Mouse (Mus musculus) right cerebral cortex, adult 2 months (tissue): ENCODE measurements around the gene Wipf1.

Source experiments
- DNase-seq, 2 experiments: peaks; one replicate each; pipeline ENCODE4 v3.0.0; 2021 to 2022; ENCODE audit warnings: low spot score in 2 of 2

Gene Wipf1

GRCm38 (mm10) chr2:73435847-73436246, 93.7 kb downstream of the Wipf1 start:
- DNase-seq = no peak

DNA sequence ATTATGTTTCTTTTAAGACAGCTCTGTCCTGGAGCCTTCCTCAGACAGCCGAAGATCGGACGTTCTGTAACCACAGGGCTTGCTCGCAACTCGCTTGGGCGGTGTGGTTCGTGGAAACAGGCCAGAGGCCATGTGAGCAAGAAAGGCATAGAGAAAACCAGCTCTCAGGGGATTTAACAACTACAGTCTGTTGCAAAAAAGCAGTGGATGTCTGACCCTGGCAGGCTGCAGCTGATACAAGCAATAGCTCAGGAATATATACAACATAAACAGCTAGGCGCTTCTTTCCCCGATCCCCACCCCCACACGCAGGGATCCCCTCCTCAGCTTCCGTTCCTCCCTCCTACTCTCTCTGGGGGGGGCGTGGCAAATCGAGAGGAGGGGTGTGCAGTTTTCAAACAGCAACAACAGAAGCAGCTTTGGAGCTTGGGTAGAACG, 97.6 kb downstream of the Wipf1 start:
- DNase-seq = no peak

DNA sequence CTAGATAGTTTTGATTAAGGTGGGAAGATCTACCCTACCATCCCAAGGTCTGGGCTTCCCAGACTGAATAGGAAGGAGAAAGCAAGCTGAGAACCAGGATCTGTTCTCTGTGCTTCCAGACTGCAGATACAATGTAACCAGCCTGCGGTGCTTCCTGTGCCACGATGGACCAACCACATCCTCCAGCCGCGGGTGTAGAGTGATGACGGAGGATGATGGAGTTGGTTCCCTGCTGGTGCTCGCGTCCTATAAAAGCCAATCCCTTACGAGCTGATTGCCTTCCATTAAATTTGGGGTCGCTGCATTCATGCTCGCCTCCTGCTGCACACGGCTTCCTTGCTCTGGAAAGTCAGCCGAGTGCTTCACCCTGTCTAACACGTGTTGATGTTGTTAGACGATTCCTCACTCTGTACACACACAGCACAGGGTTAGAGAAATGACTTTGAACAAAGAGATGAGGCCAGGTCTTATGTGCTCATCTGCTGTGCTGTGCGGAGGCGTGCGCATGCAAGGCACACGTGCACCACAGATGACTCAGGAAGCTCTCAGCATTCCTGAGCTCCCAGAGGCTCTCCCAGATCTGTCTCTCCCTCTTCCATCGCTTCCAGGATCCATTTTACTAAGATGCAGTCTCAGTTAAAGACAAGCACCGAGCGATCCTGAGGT, 100.6 kb downstream of the Wipf1 start:
- DNase-seq = peak; percentile 56 to 65

GRCm38 (mm10) chr2:73427293-73427692, 102.2 kb downstream of the Wipf1 start:
- DNase-seq = no peak

DNA sequence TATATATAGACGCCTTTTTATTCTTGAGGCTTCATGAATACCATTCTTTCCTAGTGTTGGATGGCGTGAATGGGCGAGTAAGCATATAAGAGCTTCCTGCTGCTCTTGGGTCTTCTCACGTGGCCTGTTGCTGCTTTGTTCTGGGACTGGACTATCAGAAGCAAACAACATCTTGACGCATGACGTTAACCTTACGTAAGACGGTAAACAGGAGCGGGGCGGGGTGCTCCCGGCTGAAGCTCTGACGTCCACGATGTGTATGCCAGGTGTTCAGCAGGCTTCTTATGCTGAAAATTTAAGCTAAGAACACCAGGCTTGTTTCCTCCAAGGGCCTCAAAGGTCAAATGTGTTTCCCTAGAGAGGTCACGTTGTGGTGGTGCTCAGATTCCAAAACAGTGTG, 103.7 kb downstream of the Wipf1 start:
- no peak for DNase-seq

GRCm38 (mm10) chr2:73419730-73420129, 109.8 kb downstream of the Wipf1 start:
- DNase-seq = no peak

GRCm38 (mm10) chr2:73419285-73419684, 110.2 kb downstream of the Wipf1 start:
- DNase-seq = no peak

DNA sequence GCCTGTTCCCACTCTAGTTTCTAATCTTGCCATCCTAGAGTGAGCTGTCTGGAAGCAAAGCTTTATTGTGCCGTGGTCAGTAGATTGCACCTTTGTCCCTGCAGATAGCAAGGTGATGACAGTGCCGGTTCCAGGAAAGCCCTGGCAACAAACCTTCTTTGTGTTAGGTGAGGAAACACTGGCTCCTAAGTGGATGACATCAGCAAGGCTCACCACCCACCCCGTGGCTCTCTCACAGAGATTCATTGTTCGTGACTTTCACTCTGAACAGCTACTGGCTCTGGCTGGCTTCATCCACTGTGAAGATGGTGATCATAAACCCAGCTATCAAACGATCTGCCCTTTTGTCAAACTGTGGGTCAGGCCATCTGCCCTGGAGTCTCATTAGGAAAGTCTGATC, 113.6 kb downstream of the Wipf1 start:
- no peak for DNase-seq

DNA sequence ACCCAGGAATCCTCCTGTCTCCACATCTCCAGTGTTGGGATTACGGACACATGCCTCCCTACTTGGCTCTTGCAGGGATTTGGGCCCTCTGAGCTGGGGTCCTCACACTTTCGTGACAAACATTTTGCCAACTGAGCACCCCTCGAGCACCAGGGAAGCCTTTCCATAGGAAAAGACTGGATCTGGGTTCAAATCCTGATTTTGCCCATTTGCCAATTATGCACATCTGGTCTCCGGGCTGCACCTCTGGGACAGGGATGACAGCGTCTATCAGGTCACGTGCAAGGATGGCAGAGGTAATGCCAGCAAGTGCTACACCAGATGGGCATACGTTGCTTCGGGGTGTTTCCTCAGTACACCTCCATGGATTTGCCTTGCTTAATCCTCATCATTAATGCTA, 119.5 kb downstream of the Wipf1 start:
- no peak for DNase-seq

- DNase-seq = no peak
Observed at GRCm38 (mm10) chr2:73407662-73408061, 121.9 kb downstream of the Wipf1 start.

DNA sequence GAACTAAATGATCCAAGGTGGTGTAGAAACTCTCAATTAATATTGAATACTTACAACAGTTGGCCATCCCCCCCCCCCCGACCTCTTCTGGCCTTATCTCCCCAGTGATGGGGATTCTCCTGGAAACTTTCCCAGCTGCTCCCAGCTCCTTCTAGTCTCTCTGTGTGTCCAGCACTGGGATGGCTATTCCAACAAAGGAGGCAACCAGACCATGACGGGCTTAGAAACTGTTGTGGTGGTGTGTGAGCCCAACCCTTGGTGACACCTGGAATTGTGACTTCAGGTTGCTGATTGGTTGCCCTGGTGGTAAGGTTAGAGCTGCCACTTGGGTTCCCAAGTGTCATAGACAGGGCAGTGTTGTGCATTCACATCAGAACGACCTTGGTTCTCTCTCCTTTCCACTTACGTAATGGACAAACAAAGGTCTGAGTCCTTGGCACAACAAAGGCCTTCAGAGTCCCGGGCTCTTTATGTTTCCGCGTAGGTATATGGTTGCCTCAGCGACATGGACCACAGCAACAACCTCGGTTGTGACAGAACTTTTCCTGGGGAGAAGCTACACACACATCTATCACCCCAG, 123.1 kb downstream of the Wipf1 start:
- no peak for DNase-seq

DNA sequence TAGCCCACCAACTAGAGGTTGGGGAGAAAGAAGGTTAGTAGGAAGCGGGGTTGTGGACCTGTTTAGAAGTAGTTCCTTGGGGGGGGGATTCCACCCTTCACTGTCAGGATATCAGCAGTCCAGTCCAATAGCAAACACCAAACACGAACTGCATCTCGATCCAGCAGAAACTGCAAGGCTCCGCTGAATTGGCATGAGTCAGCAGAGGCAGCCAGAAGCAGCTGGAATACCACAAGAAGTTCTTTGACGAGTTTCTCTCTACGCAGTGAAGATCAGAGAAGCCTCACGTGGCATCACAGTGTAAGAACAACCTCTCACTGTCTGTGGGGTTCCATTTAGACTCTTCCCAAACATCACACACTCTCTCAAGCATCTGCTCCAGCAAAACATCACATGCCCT, 124.6 kb downstream of the Wipf1 start:
- no peak for DNase-seq

- DNase-seq = no peak
Observed at GRCm38 (mm10) chr2:73404442-73404841, 125.1 kb downstream of the Wipf1 start.

DNA sequence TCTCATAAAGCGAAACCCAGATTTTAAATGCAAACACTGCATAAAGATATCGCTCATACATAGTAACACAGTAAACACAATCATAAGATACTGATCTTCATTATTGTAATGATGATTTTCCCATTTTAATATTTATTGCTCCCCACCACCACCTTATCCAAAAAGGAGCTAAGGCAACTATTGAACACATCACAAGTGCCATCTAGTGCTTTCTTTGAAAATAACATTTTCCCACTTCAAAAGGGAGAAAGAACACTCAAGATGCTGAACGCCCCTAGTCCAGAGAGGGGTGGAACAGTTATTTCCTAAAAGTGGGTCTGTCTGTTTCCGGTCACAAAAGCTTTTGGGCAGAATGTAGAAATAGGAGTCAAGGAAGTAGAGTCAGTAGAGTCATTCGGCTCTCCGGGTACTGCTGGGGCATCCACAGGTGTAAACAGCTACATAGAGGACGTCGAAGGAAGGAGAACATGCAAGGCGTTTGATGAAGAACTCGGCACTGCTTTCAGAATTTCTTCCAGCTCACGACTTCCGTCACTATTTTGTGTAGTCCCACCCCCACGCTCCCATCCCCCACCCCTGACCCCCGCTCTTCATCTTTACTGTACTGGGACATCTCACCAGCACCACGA, 126.0 kb downstream of the Wipf1 start:
- no peak for DNase-seq

GRCm38 (mm10) chr2:73401689-73402088, 127.8 kb downstream of the Wipf1 start:
- no peak for DNase-seq

DNA sequence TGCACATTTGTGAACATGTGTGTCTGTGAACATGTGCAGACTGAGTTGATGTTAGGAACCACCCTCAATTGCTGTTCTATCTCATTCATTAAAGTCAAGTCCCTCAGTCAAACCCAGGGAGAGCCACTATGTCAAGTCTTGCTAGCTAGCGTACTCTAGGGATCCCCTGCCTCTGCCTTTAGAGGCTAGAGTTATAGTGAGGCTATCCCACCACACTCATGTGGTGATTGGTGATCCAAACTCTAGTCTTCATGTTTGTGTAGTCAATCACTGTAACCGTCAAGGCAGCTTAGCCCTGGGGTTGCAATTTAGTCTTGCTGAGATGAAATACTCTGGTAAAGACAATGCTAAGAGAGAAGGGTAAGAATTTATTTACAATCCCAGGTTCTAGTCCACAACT, 132.1 kb downstream of the Wipf1 start:
- no peak for DNase-seq

GRCm38 (mm10) chr2:73396828-73397325, 132.7 kb downstream of the Wipf1 start:
- DNase-seq = no peak

DNA sequence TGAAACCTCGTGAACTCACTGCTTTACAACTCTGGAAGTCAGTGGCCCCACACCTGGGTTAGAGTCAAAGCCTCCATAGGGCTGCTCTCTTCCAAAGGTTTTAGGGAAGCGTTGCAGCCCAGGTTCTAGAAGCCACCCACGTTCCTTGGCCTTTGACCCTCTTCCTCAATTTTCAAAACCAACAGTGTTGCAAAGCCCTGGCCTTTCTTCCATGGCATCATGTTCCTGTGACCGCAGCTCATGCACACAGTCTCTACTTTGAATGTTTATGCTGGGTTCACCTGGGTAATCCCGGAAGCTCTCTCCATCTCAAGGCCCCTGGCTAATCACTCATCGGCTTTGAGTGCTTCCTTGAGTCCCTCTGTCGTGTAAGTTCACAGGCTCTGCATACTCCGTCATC, 134.0 kb downstream of the Wipf1 start:
- DNase-seq = no peak

DNA sequence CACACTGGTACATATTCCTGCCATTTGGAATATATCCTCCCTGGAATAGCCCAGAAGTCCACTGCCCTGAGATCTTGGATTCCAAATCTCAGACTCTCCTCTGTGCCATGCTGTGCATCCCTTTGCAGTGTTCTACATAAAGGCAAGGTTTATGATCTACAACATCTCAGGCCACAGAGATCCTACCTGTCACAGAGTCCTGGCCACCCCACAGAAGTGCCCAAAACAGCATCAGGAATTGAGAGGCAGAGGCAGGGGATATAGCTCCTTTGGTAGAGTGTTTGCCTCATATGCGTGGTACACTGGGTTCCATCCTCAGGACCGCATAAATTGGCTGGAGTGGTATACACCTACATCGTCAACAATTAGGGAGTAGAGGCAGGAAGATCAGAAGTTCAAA, 135.1 kb downstream of the Wipf1 start:
- no peak for DNase-seq

GRCm38 (mm10) chr2:73392772-73393171, 136.8 kb downstream of the Wipf1 start:
- no peak for DNase-seq

- no peak for DNase-seq
Observed at GRCm38 (mm10) chr2:73389951-73390350, 139.6 kb downstream of the Wipf1 start.

DNA sequence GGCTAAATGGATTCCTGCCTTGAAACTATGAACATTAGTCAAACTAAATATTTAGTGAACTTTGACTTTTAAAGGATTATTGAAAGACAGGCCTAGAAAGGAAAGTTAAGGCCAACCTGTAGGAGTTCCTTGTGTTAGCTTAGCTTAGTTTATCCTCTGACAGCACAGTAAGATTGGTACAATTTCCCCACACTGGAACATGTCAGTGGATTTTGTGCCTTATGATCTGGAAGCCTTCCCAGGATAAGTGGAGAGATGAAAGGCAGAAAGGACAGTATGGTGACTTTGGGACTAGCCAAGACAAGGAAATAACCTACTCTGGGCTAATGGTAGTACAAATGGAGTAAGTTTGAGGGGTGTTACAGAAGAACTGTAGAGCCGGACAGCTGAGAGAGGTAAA, 141.7 kb downstream of the Wipf1 start:
- no peak for DNase-seq

DNA sequence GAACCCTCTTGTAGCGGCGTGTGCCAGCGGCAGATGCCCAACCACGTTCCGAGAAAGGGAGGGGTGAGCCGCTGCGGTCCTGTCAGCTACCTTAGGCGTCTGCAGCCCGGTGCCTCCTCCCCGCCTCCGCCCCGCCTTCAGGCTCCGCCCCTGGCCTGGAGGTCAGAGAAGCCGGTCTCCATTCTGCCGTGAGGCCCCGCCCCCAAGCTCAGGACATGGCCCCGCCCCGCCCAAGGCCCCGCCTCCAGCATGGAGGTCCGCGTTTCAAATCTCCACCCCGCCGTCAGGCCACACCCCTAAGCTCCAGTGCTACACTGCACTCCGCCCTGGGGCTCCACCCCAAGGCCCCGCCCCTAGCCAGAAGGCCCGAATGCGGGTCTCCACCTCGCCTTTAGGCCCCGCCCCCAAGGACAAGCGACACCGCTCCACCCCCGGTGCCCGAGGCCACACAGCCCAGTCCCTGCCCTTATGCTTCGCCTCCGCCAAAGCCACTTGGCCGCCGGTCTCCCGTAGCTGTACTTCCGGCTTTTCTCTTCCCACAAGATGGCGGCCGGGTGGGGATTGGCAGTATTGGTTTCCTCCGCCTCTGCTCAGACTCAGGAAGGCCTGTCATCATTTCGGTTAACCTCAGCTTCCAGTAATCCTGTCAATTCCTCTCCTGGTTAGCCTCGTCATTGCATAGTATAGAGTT, 143.0 kb downstream of the Wipf1 start, which contains the start of gene Gpr155:
Gene Gpr155 (minus strand): TSS at position 217 of the 691 bp plus-strand sequence.
- peak; percentile 96 to 97 for DNase-seq
